ENCODE assay signal across 16 mouse cellular contexts in the genomic region with DNA sequence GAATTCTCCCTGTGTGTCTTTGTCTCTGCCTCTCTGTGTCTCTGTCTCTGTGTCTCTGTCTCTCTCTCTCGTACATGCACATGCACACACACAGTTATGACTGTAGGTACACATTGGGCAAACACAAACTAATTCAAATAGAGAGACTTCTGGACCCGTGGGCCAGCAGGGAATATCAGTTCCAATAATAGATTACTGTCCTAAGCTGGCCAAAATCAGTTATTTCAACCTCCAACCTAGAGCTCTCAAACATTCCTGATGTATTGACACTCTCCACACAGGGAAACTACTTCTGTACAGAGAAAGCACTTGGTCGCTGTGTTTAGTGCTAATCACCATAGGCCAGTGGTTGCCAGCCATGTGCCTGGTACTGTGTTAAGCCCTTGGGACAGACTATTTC.
"Had no signal": no experiment of that assay in that cellular context is flagged by ENCODE, and none has a peak within 500 bp of the region (broad histone marks: within the 10 kb centered on the region; RNA-seq: fewer than 3 reads in every experiment).

No protein-coding gene starts in this region.

- H3K27me3 ChIP-seq: neural tube, embryonic 15.5 days; stomach, embryonic 15.5 days had no signal

- H3K36me3 ChIP-seq: neural tube, embryonic 13.5 days; neural tube, embryonic 15.5 days; stomach, embryonic 15.5 days had no signal

- H3K27ac ChIP-seq: neural tube, embryonic 13.5 days; neural tube, embryonic 15.5 days; stomach, embryonic 15.5 days; stomach, postnatal 0 days had no signal

- H3K4me1 ChIP-seq: stomach, embryonic 15.5 days had no signal

- H3K9ac ChIP-seq: neural tube, embryonic 13.5 days; neural tube, embryonic 15.5 days; stomach, embryonic 15.5 days had no signal

- H3K4me3 ChIP-seq: neural tube, embryonic 13.5 days; neural tube, embryonic 15.5 days; stomach, embryonic 15.5 days had no signal

- DNase-seq: retina, postnatal 1 day; right cerebral cortex, adult 18-20 months; right cerebral cortex, postnatal 14 days; right cerebral cortex, postnatal 25 days; right cerebral cortex, postnatal 4 days; spleen, adult 18-20 months; thymus, adult 18-20 months; thymus, adult 2 months; thymus, postnatal 14 days; thymus, postnatal 25 days; thymus, postnatal 36 days; thymus, postnatal 4 days had no signal
